Mouse (Mus musculus) layer of hippocampus, adult 11-12 months (tissue): Measurements from ENCODE around the gene Myef2.

Experiments used
- DNase-seq: peaks from one replicate; pipeline ENCODE4 v3.0.0; 2022; ENCODE audit warnings: low spot score

Myef2 gene

GRCm38 (mm10) chr2:125067373-125067772 lies 56.1 kb downstream of the Myef2 start:
- no peak for DNase-seq

GRCm38 (mm10) chr2:125062944-125063343 lies 60.5 kb downstream of the Myef2 start:
- DNase-seq = no peak

- no peak for DNase-seq
Observed at GRCm38 (mm10) chr2:125061451-125061850, 62.0 kb downstream of the Myef2 start.

DNA sequence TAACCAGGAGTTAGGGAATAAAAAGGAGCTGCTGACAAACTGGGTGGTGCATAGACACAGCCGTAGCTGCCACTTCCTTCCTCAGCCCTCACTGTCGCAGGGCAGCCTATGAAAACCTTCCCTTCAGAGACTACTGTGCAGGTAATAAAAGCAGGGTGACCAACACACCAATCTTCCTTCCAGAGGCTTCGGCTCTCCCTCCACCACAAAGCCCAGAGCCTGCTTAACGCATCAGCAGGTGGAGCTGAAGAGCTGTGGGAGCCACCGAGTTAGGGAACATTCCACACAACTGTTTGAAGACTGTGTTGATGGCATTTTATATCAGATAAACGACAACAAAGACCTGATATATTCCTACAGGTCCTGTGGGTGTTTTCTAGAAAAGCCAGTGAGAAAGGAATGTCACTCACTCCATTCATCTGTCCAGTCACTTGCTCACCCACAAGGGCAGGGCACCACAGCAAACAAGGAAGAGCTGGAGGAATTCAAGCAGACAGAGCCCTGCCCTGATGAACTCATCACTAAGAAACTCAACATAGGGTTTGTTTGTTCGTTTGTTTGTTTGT lies 66.1 kb downstream of the Myef2 start:
- peak; percentile 46 for DNase-seq

GRCm38 (mm10) chr2:125055316-125055903 lies 68.1 kb downstream of the Myef2 start:
- peak; percentile 32 for DNase-seq
